Mouse (Mus musculus) liver, postnatal 0 days (tissue): ENCODE results near the gene Tmem72.

Experiments
- CTCF ChIP-seq: sonication (generic); IDR thresholded peaks from 2 replicates; pipeline ENCODE4 v1.5.1; 2016; ENCODE audit warnings: antibody characterized with exemption, low read depth
- EP300 ChIP-seq: IDR thresholded peaks from 2 replicates; pipeline ENCODE4 v1.6.1; 2016; ENCODE audit warnings: antibody characterized with exemption, low read depth, mild to moderate bottlenecking

- TF ChIP-seq EP300 (no peak), CTCF (no peak)
Measured at GRCm38 (mm10) chr6:116673471-116674282, 43.0 kb downstream of the Tmem72 start, which contains the start of gene Rassf4.
